Mouse (Mus musculus): ENCODE measurements around the gene Ofd1.

- TF ChIP-seq CTCF (conservative IDR thresholded peaks at IDR 0.05; ENCODE audit: low read length) (no peak), NANOG (IDR thresholded peaks at IDR 0.05; ENCODE audit: borderline replicate concordance, low read length) (no peak)
Observed at GRCm38 (mm10) chrX:166478631-166479364, 38.3 kb upstream of the Ofd1 start.
